Mouse (Mus musculus) liver, embryonic 14.5 days (tissue): ENCODE data around the gene Pgc.

Experiments
- CTCF ChIP-seq: IDR thresholded peaks from 2 replicates; pipeline ENCODE4 v1.5.1; 2016; ENCODE audit warnings: antibody characterized with exemption, low read depth, control low read depth
- EP300 ChIP-seq: IDR thresholded peaks from 2 replicates; pipeline ENCODE4 v1.6.1; 2016; ENCODE audit warnings: antibody characterized with exemption, low read depth

GRCm38 (mm10) chr17:47682836-47683235, 43.8 kb upstream of the Pgc start:
- no peak for TF ChIP-seq CTCF
- TF ChIP-seq EP300, result no peak
